Mouse (Mus musculus) adrenal gland, adult 8-10 months (tissue): ENCODE measurements around the gene Gm20388. TPM values are rescaled to one million over a fixed set of nuclear protein-coding genes. Genes with fewer than 3 reads are reported as not detected.

Experiments used
- DNase-seq: peaks from one replicate; pipeline ENCODE4 v3.0.0; 2022
- total RNA-seq, 4 experiments: library from RNA; stranded (reverse); gene quantifications; 2 replicates each; pipeline ENCODE4 v1.2.4; 2022

Gm20388 gene
- total RNA-seq, 4 experiments from 2014 or later = 1.7 to 16.9 (median 5.8) TPM

GRCm38 (mm10) chr8:122295389-122295788, 2384.7 kb downstream of the Gm20388 start:
- no peak for DNase-seq

GRCm38 (mm10) chr8:122296173-122297001, 2385.7 kb downstream of the Gm20388 start:
- no peak for DNase-seq

- no peak for DNase-seq
These were observed 2389.1 kb downstream of the Gm20388 start for GRCm38 (mm10) chr8:122299581-122300254.

- DNase-seq = no peak
These were observed 2390.4 kb downstream of the Gm20388 start for GRCm38 (mm10) chr8:122301081-122301480.

GRCm38 (mm10) chr8:122301866-122302265, 2391.2 kb downstream of the Gm20388 start:
- DNase-seq = no peak

GRCm38 (mm10) chr8:122303451-122303850, 2392.8 kb downstream of the Gm20388 start:
- DNase-seq = no peak

GRCm38 (mm10) chr8:122304058-122304457, 2393.4 kb downstream of the Gm20388 start:
- no peak for DNase-seq

- no peak for DNase-seq
These were observed 2396.2 kb downstream of the Gm20388 start for GRCm38 (mm10) chr8:122306660-122307399.

GRCm38 (mm10) chr8:122307836-122308235, 2397.2 kb downstream of the Gm20388 start:
- no peak for DNase-seq

GRCm38 (mm10) chr8:122309272-122309671, 2398.6 kb downstream of the Gm20388 start:
- no peak for DNase-seq

GRCm38 (mm10) chr8:122311115-122311514, 2400.5 kb downstream of the Gm20388 start:
- no peak for DNase-seq

- DNase-seq = no peak
These were observed 2401.9 kb downstream of the Gm20388 start for GRCm38 (mm10) chr8:122312553-122312952.

- no peak for DNase-seq
These were observed 2402.7 kb downstream of the Gm20388 start for GRCm38 (mm10) chr8:122313310-122313709.

GRCm38 (mm10) chr8:122314899-122315496, 2404.4 kb downstream of the Gm20388 start:
- no peak for DNase-seq

GRCm38 (mm10) chr8:122316402-122316801, 2405.8 kb downstream of the Gm20388 start:
- DNase-seq = no peak

- no peak for DNase-seq
These were observed 2407.4 kb downstream of the Gm20388 start for GRCm38 (mm10) chr8:122317918-122318475.

- no peak for DNase-seq
These were observed 2408.5 kb downstream of the Gm20388 start for GRCm38 (mm10) chr8:122319045-122319707.

- no peak for DNase-seq
These were observed 2409.1 kb downstream of the Gm20388 start for GRCm38 (mm10) chr8:122319708-122320075.

- DNase-seq = no peak
These were observed 2409.9 kb downstream of the Gm20388 start for GRCm38 (mm10) chr8:122320541-122320940.

GRCm38 (mm10) chr8:122321455-122321921, 2410.8 kb downstream of the Gm20388 start:
- no peak for DNase-seq

GRCm38 (mm10) chr8:122322126-122322525, 2411.5 kb downstream of the Gm20388 start:
- DNase-seq = no peak

GRCm38 (mm10) chr8:122322792-122323191, 2412.2 kb downstream of the Gm20388 start:
- DNase-seq = no peak
